Mouse (Mus musculus): ENCODE measurements around the gene Rgs3. TPM values are rescaled to one million over a fixed set of nuclear protein-coding genes. Genes with fewer than 3 reads are reported as not detected.

Gene Rgs3
- polyA plus RNA-seq, 1 experiment from 2014 or later, result 38.2 TPM

DNA sequence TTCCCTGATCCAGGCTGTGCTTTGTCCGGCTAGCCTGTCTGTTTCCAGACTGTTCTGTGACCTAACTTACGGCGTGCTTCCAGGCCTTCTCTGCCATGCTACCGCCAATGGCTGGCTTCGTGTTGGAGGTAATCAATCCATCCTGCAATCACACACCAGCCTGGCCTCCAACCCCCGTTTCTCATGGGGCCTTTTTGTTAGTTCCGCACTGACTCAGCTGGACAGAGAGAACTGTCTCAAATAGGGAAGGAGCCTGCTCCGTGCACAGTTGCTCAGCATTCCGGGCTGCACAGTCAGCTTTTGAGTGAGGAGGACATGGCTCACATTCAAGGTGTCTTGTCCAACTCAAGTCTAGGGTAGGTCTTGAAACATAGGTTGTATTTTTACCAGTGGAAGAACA, 69.8 kb downstream of the Rgs3 start:
- Histone ChIP-seq H3K36me3 (ENCODE audit: control insufficient read depth, insufficient read depth, low read length) (no peaks in the 10 kb centered on the region; the same call in 1 of the 2 replicates), H3K4me3 (ENCODE audit: low read depth, low read length) (no peak overlapping the region), H3K27ac (ENCODE audit: low read length) (0 out of 2 replicates have a peak overlapping the region, but pooled peaks have one; percentile 7), H3K9me3 (ENCODE audit: control insufficient read depth, low read depth, low read length) (no peaks in the 10 kb centered on the region), H3K4me2 (replicated peaks; ENCODE audit: low read depth, low read length) (no peak overlapping the region), H3K27me3 (ENCODE audit: control insufficient read depth, insufficient read depth, low read length) (no peaks in the 10 kb centered on the region), H3K4me1 (ENCODE audit: control insufficient read depth, insufficient read depth, low read length) (peaks cover 43% of the 10 kb centered on the region), H3K9ac (replicated peaks; ENCODE audit: low read depth, low read length) (no peak overlapping the region)
- ATAC-seq (ENCODE audit: insufficient number of reproducible peaks, insufficient read depth, low FRiP score, low read depth), result no peak
- WGBS, result 64% methylated on average over 9 of the region's 9 CpGs

DNA sequence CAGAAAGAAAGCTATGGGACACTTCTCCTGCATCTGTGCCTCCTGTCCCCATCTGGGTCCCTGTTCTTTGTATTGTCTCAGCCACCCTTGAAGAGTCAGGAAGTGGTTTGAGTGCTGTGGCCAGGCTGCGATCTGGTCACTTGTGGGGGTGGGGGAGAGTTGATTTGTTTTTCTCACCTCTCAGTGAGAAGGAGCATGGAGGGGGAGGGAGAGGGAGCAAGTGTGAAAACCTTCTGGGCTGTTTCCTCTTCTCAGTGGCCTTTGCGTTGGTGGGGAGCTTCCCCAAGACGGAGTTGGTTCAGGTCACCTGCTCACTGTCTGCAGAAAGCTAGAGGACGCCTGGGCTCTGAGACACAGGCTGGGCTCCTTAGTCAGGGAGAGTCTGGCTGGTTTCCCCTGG, 70.3 kb downstream of the Rgs3 start:
- Histone ChIP-seq H3K27me3 (ENCODE audit: control insufficient read depth, insufficient read depth, low read length) (no peaks in the 10 kb centered on the region), H3K27ac (ENCODE audit: low read length) (0 out of 2 replicates have a peak overlapping the region, but pooled peaks have one; percentile 7), H3K4me2 (replicated peaks; ENCODE audit: low read depth, low read length) (no peak overlapping the region), H3K9ac (replicated peaks; ENCODE audit: low read depth, low read length) (no peak overlapping the region), H3K9me3 (ENCODE audit: control insufficient read depth, low read depth, low read length) (no peaks in the 10 kb centered on the region), H3K36me3 (ENCODE audit: control insufficient read depth, insufficient read depth, low read length) (no peaks in the 10 kb centered on the region; the same call in 1 of the 2 replicates), H3K4me3 (ENCODE audit: low read depth, low read length) (no peak overlapping the region), H3K4me1 (ENCODE audit: control insufficient read depth, insufficient read depth, low read length) (peaks cover 41% of the 10 kb centered on the region)
- no peak for ATAC-seq (ENCODE audit: insufficient number of reproducible peaks, insufficient read depth, low FRiP score, low read depth)
- WGBS, result 34% methylated on average over 4 of the region's 4 CpGs

GRCm38 (mm10) chr4:62633243-62633642, 73.6 kb downstream of the Rgs3 start:
- Histone ChIP-seq H3K27ac (ENCODE audit: low read length) (no peak overlapping the region; the same call in 1 of the 2 replicates), H3K9me3 (ENCODE audit: control insufficient read depth, low read depth, low read length) (no peaks in the 10 kb centered on the region), H3K4me2 (replicated peaks; ENCODE audit: low read depth, low read length) (no peak overlapping the region), H3K4me1 (ENCODE audit: control insufficient read depth, insufficient read depth, low read length) (peaks cover 13% of the 10 kb centered on the region; the same call in 1 of the 2 replicates), H3K36me3 (ENCODE audit: control insufficient read depth, insufficient read depth, low read length) (no peaks in the 10 kb centered on the region), H3K27me3 (ENCODE audit: control insufficient read depth, insufficient read depth, low read length) (no peaks in the 10 kb centered on the region), H3K9ac (replicated peaks; ENCODE audit: low read depth, low read length) (no peak overlapping the region), H3K4me3 (ENCODE audit: low read depth, low read length) (no peak overlapping the region)
- WGBS, result 92% methylated on average over 4 of the region's 4 CpGs
- no peak for ATAC-seq (ENCODE audit: insufficient number of reproducible peaks, insufficient read depth, low FRiP score, low read depth)

DNA sequence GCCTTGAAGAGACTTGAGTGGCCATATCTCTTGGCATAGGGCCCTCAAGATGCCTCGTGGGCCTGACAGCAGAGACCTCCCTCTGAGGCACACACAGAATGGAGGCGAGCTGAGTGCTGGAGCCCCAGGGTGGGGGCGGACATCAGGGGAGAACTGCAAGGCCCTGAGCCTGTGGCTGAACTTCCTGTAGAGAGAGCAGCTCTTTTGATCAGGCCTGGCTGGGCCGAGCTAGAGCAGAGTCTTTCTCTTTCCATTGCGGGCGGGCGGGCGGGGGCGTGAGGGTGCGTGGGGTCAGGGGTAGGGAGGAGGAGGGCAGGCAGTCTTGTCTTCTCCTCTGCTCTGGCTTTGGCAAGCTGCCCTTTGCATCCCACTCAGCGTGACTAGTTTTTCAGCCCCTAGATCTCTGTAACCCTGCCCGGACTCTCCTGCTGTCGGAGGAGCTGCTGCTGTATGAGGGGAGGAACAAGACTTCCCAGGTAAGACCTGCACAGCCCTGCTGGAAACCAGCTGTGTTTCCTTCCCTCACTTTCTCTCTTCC, 74.5 kb downstream of the Rgs3 start:
- Histone ChIP-seq H3K4me2 (replicated peaks; ENCODE audit: low read depth, low read length) (no peak overlapping the region), H3K27ac (ENCODE audit: low read length) (peak overlapping the region; percentile 55; the same call in 1 of the 2 replicates), H3K27me3 (ENCODE audit: control insufficient read depth, insufficient read depth, low read length) (no peaks in the 10 kb centered on the region), H3K9me3 (ENCODE audit: control insufficient read depth, low read depth, low read length) (no peaks in the 10 kb centered on the region), H3K36me3 (ENCODE audit: control insufficient read depth, insufficient read depth, low read length) (no peaks in the 10 kb centered on the region), H3K4me3 (ENCODE audit: low read depth, low read length) (no peak overlapping the region), H3K4me1 (ENCODE audit: control insufficient read depth, insufficient read depth, low read length) (peaks cover 13% of the 10 kb centered on the region; the same call in 1 of the 2 replicates), H3K9ac (replicated peaks; ENCODE audit: low read depth, low read length) (no peak overlapping the region)
- WGBS, result 30% methylated on average over 13 of the region's 13 CpGs
- ATAC-seq (ENCODE audit: insufficient number of reproducible peaks, insufficient read depth, low FRiP score, low read depth), result peak; percentile 8; the same call in 1 of the 2 replicates

- Histone ChIP-seq H3K4me2 (replicated peaks; ENCODE audit: low read depth, low read length) (no peak overlapping the region), H3K9me3 (ENCODE audit: control insufficient read depth, low read depth, low read length) (no peaks in the 10 kb centered on the region), H3K27ac (ENCODE audit: low read length) (no peak overlapping the region), H3K4me3 (ENCODE audit: low read depth, low read length) (no peak overlapping the region), H3K9ac (replicated peaks; ENCODE audit: low read depth, low read length) (no peak overlapping the region), H3K27me3 (ENCODE audit: control insufficient read depth, insufficient read depth, low read length) (no peaks in the 10 kb centered on the region), H3K4me1 (ENCODE audit: control insufficient read depth, insufficient read depth, low read length) (peaks cover 13% of the 10 kb centered on the region; the same call in 1 of the 2 replicates), H3K36me3 (ENCODE audit: control insufficient read depth, insufficient read depth, low read length) (no peaks in the 10 kb centered on the region)
- WGBS, result 48% methylated on average over 2 of the region's 2 CpGs
- no peak for ATAC-seq (ENCODE audit: insufficient number of reproducible peaks, insufficient read depth, low FRiP score, low read depth)
These were observed 75.2 kb downstream of the Rgs3 start for GRCm38 (mm10) chr4:62634840-62635239.

DNA sequence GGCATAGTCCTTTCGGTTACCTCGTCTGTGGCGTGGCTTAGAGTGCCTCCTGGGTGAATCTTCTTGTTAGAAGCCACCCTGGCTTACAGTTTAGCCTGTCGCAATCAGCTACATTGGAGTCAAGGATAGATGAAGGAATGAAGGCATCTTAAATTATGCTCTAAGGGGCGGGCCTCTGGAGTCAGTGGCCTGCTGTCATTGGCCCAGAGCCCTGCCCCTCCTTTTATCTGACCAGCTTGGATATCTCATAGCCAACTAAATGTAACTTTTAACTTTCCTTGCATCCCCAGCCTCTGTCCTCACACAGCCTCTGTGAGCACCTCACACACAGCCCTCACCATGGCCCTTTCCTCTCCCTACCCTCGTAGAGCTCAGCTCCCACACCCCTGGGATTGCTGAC, 76.4 kb downstream of the Rgs3 start:
- no peaks in the 10 kb centered on the region for H3K27me3 ChIP-seq (ENCODE audit: control insufficient read depth, insufficient read depth, low read length)
- WGBS, result 76% methylated on average over 6 of the region's 6 CpGs
- ATAC-seq (ENCODE audit: insufficient number of reproducible peaks, insufficient read depth, low FRiP score, low read depth), result no peak

GRCm38 (mm10) chr4:62637856-62638604, 78.4 kb downstream of the Rgs3 start:
- WGBS, result 76% methylated on average over 4 of the region's 4 CpGs
- H3K9me3 ChIP-seq (ENCODE audit: control insufficient read depth, low read depth, low read length), result no peaks in the 10 kb centered on the region
- H3K36me3 ChIP-seq (ENCODE audit: control insufficient read depth, insufficient read depth, low read length), result no peaks in the 10 kb centered on the region
- no peak overlapping the region for H3K9ac ChIP-seq (replicated peaks; ENCODE audit: low read depth, low read length)
- no peak overlapping the region for H3K4me3 ChIP-seq (ENCODE audit: low read depth, low read length)
- ATAC-seq (ENCODE audit: insufficient number of reproducible peaks, insufficient read depth, low FRiP score, low read depth), result no peak
- peaks cover 26% of the 10 kb centered on the region; the same call in 1 of the 2 replicates for H3K4me1 ChIP-seq (ENCODE audit: control insufficient read depth, insufficient read depth, low read length)
- H3K4me2 ChIP-seq (replicated peaks; ENCODE audit: low read depth, low read length), result no peak overlapping the region
- H3K27me3 ChIP-seq (ENCODE audit: control insufficient read depth, insufficient read depth, low read length), result no peaks in the 10 kb centered on the region
- no peak overlapping the region for H3K27ac ChIP-seq (ENCODE audit: low read length)

More for the DNA sequence above, 76.4 kb downstream of the Rgs3 start:
- Histone ChIP-seq H3K4me3 (ENCODE audit: low read depth, low read length) (no peak overlapping the region), H3K4me1 (ENCODE audit: control insufficient read depth, insufficient read depth, low read length) (peaks cover 19% of the 10 kb centered on the region; the same call in 1 of the 2 replicates), H3K27ac (ENCODE audit: low read length) (no peak overlapping the region), H3K9me3 (ENCODE audit: control insufficient read depth, low read depth, low read length) (no peaks in the 10 kb centered on the region), H3K9ac (replicated peaks; ENCODE audit: low read depth, low read length) (no peak overlapping the region), H3K36me3 (ENCODE audit: control insufficient read depth, insufficient read depth, low read length) (no peaks in the 10 kb centered on the region), H3K4me2 (replicated peaks; ENCODE audit: low read depth, low read length) (no peak overlapping the region)

DNA sequence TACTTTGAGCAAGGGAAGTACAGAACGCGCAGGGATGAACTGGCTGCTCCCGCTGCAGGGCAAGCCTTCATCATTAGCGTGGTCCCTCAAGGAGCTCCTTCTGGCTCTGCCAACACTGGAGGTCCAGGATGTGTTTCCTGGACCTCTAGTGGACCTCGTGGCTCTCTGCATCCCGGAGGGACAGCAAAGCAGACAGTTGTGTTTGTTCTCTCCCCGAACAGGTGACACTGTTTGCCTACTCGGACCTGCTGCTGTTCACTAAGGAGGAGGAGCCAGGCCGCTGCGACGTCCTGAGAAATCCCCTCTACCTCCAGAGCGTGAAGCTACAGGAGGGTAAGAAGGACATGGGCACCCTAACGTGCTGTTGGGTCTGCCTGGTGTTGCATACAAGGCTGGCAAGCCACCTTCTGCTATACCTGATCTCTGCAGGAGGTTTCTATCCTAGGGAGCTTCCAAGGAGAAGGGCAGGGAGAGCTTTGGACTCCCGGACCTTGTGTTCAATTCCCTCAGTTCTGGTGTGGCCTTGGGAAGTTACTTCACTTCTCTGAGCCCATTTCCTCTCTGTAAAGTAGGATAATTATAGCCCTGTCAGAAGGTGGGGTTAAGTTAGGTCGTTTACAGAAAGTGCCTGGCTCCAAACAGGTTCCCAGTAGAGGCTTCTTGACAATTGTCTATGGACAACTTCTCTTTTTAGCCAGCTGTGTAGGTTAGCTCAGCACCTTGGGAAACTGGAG, 81.0 kb downstream of the Rgs3 start:
- 59% methylated on average over 15 of the region's 15 CpGs for WGBS
- H3K9ac ChIP-seq (replicated peaks; ENCODE audit: low read depth, low read length), result no peak overlapping the region
- ATAC-seq (ENCODE audit: insufficient number of reproducible peaks, insufficient read depth, low FRiP score, low read depth), result no peak
- no peaks in the 10 kb centered on the region for H3K27me3 ChIP-seq (ENCODE audit: control insufficient read depth, insufficient read depth, low read length)
- no peaks in the 10 kb centered on the region for H3K36me3 ChIP-seq (ENCODE audit: control insufficient read depth, insufficient read depth, low read length)
- peaks cover 18% of the 10 kb centered on the region for H3K4me1 ChIP-seq (ENCODE audit: control insufficient read depth, insufficient read depth, low read length)
- H3K27ac ChIP-seq (ENCODE audit: low read length), result peak overlapping the region; percentile 52; the same call in 1 of the 2 replicates
- no peak overlapping the region for H3K4me3 ChIP-seq (ENCODE audit: low read depth, low read length)
- no peaks in the 10 kb centered on the region for H3K9me3 ChIP-seq (ENCODE audit: control insufficient read depth, low read depth, low read length)
- H3K4me2 ChIP-seq (replicated peaks; ENCODE audit: low read depth, low read length), result no peak overlapping the region

Measured in stomach, embryonic 14.5 days (tissue).